Mouse (Mus musculus) kidney, embryonic 16.5 days (tissue): ENCODE data around the gene Rem2. TPM values are rescaled to one million over a fixed set of nuclear protein-coding genes. Genes with fewer than 3 reads are reported as not detected.

Experiments
- ATAC-seq: fragments of 200-750 bp; cut with Nextera tagmentation; 2 replicates; pipeline ENCODE4 v1.8.0; 2017; ENCODE audit warnings: moderate TSS enrichment; ENCODE audit not compliant: low FRiP score, low TSS enrichment
- H3K27ac ChIP-seq: fragments of 300-500 bp; sonication (generic); 2 replicates; pipeline ENCODE4 v1.5.1; 2014; ENCODE audit warnings: low read length
- H3K27me3 ChIP-seq: fragments of 300-500 bp; sonication (generic); 2 replicates; pipeline ENCODE4 v1.6.1; 2014; ENCODE audit warnings: low read length, control low read depth, mixed read lengths; ENCODE audit not compliant: insufficient read depth
- H3K36me3 ChIP-seq: fragments of 300-500 bp; sonication (generic); 2 replicates; pipeline ENCODE4 v1.6.1; 2014; ENCODE audit warnings: low read length, control low read depth, mixed read lengths; ENCODE audit not compliant: insufficient read depth
- H3K4me1 ChIP-seq: fragments of 300-500 bp; sonication (generic); 2 replicates; pipeline ENCODE4 v1.6.1; 2014; ENCODE audit warnings: low read length, control low read depth, mixed read lengths; ENCODE audit not compliant: insufficient read depth
- H3K4me2 ChIP-seq: fragments of 300-500 bp; sonication (generic); replicated peaks from 2 replicates; pipeline ENCODE4 v1.6.1; 2014; ENCODE audit warnings: low read depth, low read length
- H3K4me3 ChIP-seq: fragments of 300-500 bp; sonication (generic); 2 replicates; pipeline ENCODE4 v1.5.1; 2014; ENCODE audit warnings: mild to moderate bottlenecking, low read length
- H3K9ac ChIP-seq: fragments of 300-500 bp; sonication (generic); replicated peaks from 2 replicates; pipeline ENCODE4 v1.6.1; 2014; ENCODE audit warnings: low read length
- H3K9me3 ChIP-seq: fragments of 300-500 bp; sonication (generic); 2 replicates; pipeline ENCODE4 v1.6.1; 2016; ENCODE audit warnings: low read length, control low read depth
- WGBS: fragments of 180-500 bp; shearing (Covaris S2); extraction: QIAGEN DNeasy Blood & Tissue Kit; methylation state at CpG from one replicate; pipeline ENCODE4 v1.1.7; 2014; 5-methylcytosine and 5-hydroxymethylcytosine counted together
- polyA plus RNA-seq: library from polyadenylated mRNA; unstranded; fragments of >200 nt; fragmentation: Nextera tagmentation; extraction: Ambion mirVana; gene quantifications from 2 replicates; pipeline ENCODE4 v1.2.1, GENCODE M21; 2015

Gene Rem2
- polyA plus RNA-seq, 1 experiment from 2014 or later: 6.7 TPM

DNA sequence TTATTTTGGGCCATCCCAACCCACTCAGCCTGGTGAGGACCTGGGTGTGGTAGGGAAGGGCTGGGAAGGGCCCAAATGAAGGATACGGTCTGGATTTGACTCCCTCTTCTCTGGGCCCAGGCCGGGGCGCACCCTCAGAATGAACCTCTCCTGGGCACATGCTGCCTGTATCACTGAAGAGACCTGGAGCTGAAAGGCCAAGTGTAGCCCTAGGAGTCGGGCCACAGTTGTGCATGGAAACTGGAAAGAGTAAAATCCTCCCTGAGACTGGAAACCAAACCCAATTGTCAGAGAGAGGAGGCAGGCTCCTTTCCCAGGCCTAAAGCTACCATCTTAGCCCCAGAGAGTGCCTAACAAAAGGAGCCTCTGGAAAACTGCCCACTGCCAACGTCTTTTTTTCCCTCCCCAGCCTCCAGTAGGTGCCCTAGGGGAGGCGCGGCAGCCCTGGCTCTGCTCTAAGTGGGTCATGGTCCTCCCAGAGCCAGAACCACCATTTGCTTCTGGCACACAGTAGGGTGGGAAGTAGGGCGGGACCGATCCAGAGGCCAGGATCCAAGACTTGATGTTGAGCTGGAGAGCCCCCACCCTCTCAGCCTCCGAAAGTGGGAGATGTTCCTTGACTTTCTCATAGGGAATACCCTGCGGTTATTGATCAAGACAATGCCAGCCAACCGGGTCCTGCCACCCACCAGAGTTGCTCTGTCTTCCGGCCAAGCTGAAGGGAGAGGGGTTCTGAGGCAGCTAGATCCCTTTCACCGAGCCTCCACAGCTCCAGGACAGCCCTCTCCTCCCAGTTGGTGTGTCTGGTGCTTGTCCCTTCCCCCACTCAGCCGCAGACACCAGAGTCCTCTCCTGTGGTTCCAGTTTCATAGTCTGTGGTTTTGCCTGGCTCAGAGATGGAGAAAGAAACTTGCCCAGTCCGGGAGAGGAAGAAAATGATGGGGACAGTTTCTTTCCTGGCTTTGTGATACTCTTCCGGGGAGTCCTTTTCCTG is 42.8 kb upstream of the Rem2 start:
- ATAC-seq: peak; percentile 30; the same call in 1 of the 2 replicates
- Histone ChIP-seq H3K36me3 (peaks cover 30% of the 10 kb centered on the region), H3K9me3 (no peaks in the 10 kb centered on the region), H3K4me1 (peaks cover 37% of the 10 kb centered on the region), H3K27ac (peak overlapping the region; percentile 96), H3K4me2 (peak overlapping the region; percentile 65), H3K27me3 (no peaks in the 10 kb centered on the region), H3K4me3 (peak overlapping the region; percentile 80), H3K9ac (peak overlapping the region; percentile 97)
- 17% methylated on average over 17 of the region's 17 CpGs for WGBS

DNA sequence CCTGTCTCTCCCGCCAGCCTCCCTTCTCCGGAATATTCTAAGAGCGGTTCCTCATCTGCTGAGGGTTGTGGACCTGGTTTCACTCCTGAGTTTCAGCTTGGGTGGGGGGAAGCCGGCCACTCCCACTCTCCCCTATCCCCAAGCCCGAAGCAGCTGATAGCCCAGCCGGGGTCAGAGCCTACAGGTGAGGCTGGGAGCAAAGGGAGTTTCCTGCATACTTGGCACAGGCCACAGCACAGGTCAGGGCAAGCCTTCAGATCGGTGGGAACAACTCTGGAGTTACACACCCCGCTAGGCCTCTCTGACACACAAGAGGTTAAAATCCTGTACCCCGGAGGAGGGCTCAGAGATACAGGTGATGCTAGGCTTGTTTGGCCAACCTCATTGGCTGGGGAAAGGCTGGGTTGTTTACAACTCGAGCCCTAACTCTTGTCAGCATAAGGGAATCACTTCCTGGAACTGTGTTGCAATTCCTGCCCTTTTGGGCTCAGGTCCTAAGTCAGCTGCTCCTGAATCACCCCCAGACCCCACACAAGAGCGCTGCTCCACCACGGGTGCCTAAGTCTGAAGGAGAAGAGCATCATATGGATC is 41.9 kb upstream of the Rem2 start:
- Histone ChIP-seq H3K9ac (peak overlapping the region; percentile 97), H3K36me3 (peaks cover 36% of the 10 kb centered on the region), H3K4me3 (peak overlapping the region; percentile 80), H3K4me1 (peaks cover 37% of the 10 kb centered on the region), H3K4me2 (peak overlapping the region; percentile 65), H3K27ac (peak overlapping the region; percentile 96), H3K27me3 (no peaks in the 10 kb centered on the region), H3K9me3 (no peaks in the 10 kb centered on the region)
- 35% methylated on average over 12 of the region's 12 CpGs for WGBS
- ATAC-seq: no peak

DNA sequence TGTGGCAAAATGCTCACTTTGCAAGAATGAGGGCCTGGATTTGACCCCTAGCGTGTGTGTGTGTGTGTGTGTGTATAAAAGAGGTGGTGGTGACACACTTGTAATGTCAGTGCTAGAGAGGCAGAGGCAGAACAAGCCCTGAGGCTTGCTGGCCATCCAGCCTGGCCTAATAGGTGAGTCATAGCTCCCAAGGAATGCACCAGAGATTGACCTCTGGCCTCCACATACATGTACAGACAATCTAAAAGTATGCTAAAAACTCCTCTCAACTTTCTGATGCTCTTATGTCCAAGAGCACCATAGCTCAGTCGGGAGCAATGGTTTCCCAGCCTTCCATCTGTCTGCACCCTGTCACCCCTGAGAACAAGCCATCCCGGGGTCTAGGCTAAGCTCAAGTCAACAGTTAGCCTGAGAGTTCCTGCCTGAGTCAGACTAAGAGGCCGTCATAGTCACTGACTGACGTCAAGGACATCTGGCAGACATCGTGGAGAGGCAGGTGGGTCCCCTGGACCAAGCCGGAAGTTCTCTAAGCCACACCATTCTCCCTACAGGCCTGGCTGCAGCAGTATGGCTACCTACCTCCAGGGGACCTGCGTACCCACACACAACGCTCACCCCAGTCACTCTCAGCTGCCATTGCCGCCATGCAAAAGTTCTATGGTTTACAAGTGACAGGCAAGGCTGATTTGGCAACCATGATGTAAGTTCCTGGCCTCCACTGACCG is 40.5 kb upstream of the Rem2 start:
- Histone ChIP-seq H3K4me3 (no peak overlapping the region), H3K4me1 (peaks cover 23% of the 10 kb centered on the region), H3K27me3 (no peaks in the 10 kb centered on the region), H3K27ac (no peak overlapping the region), H3K36me3 (peaks cover 43% of the 10 kb centered on the region), H3K9me3 (no peaks in the 10 kb centered on the region), H3K9ac (no peak overlapping the region), H3K4me2 (no peak overlapping the region)
- no peak for ATAC-seq
- 83% methylated on average over 11 of the region's 11 CpGs for WGBS

DNA sequence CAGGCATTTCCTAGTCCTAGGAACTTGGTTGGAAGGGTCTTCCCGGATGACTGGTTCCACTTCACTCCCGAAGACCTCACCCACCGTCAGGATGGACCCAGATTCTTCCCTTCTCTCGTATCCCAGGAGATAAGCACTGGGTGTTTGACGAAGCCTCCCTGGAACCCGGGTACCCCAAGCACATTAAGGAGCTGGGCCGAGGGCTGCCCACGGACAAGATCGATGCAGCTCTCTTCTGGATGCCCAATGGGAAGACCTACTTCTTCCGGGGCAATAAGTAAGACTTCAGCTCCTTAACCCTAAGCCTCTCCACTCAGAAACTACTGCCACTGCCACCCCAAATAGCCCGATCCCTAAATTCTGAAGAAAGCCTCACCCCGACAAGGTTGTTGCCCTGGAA is 36.7 kb upstream of the Rem2 start:
- Histone ChIP-seq H3K4me2 (no peak overlapping the region), H3K36me3 (peaks cover 53% of the 10 kb centered on the region)
- 88% methylated on average over 12 of the region's 12 CpGs for WGBS

DNA sequence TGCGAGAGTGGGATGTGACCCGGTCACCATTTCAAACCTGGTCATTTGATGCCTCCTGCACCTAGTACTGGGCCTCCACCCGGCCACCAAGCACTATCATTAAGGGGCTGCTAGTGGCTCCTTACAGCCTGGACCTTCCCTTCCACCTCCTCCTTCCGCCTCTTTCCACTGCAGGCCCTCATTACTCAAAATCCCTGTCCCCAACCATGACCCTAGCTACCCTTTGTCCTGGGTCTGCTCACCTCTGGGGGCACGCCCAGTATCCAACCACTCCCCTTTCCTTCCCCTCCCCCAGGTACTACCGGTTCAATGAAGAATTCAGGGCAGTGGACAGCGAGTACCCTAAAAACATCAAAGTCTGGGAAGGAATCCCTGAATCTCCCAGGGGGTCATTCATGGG is 36.3 kb upstream of the Rem2 start:
- H3K27me3 ChIP-seq: no peaks in the 10 kb centered on the region
- no peak overlapping the region for H3K27ac ChIP-seq
- no peak overlapping the region for H3K4me3 ChIP-seq
- H3K4me2 ChIP-seq: no peak overlapping the region
- no peak overlapping the region for H3K9ac ChIP-seq
- WGBS: 53% methylated on average over 7 of the region's 7 CpGs
- no peak for ATAC-seq
- no peaks in the 10 kb centered on the region for H3K9me3 ChIP-seq
- H3K36me3 ChIP-seq: peaks cover 53% of the 10 kb centered on the region
- H3K4me1 ChIP-seq: peaks cover 11% of the 10 kb centered on the region; the same call in 1 of the 2 replicates

More for the DNA sequence above, 36.7 kb upstream of the Rem2 start:
- H3K9me3 ChIP-seq: no peaks in the 10 kb centered on the region
- no peaks in the 10 kb centered on the region for H3K27me3 ChIP-seq
- ATAC-seq: no peak
- H3K27ac ChIP-seq: no peak overlapping the region
- no peak overlapping the region for H3K4me3 ChIP-seq
- H3K4me1 ChIP-seq: peaks cover 15% of the 10 kb centered on the region
- H3K9ac ChIP-seq: no peak overlapping the region

DNA sequence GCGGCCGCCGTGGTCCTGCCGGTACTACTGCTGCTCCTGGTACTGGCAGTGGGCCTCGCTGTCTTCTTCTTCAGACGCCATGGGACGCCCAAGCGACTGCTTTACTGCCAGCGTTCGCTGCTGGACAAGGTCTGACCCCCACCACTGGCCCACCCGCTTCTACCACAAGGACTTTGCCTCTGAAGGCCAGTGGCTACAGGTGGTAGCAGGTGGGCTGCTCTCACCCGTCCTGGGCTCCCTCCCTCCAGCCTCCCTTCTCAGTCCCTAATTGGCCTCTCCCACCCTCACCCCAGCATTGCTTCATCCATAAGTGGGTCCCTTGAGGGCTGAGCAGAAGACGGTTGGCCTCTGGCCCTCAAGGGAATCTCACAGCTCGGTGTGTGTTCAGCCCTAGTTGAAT is 35.4 kb upstream of the Rem2 start:
- Histone ChIP-seq H3K36me3 (peaks cover 50% of the 10 kb centered on the region), H3K9ac (no peak overlapping the region), H3K9me3 (no peaks in the 10 kb centered on the region), H3K4me2 (no peak overlapping the region), H3K4me3 (no peak overlapping the region), H3K4me1 (0 out of 2 replicates have a peak, but pooled peaks cover 9% of the 10 kb centered on the region), H3K27ac (no peak overlapping the region), H3K27me3 (no peaks in the 10 kb centered on the region)
- ATAC-seq: no peak
- WGBS: 90% methylated on average over 14 of the region's 14 CpGs

DNA sequence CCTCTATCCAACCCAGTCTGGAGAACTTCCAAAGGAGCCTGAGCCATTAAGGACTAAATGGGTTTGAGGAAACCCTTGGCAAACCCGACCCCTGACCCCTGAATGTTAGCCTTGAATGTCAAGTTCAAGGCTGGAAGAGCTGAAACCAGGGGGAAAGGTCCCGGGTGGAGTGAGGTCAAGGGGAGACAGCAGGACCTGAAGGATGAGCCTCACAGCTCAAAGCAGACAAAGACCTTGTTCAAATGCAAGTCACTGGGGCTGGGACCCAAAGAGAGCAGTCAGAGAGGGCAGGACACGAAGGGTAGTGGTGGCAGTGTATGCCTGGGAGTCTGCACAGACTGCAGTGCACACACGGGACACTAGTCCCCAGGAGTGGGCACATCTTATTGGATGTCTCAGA is 34.5 kb upstream of the Rem2 start:
- no peak overlapping the region for H3K4me2 ChIP-seq
- H3K27me3 ChIP-seq: no peaks in the 10 kb centered on the region

DNA sequence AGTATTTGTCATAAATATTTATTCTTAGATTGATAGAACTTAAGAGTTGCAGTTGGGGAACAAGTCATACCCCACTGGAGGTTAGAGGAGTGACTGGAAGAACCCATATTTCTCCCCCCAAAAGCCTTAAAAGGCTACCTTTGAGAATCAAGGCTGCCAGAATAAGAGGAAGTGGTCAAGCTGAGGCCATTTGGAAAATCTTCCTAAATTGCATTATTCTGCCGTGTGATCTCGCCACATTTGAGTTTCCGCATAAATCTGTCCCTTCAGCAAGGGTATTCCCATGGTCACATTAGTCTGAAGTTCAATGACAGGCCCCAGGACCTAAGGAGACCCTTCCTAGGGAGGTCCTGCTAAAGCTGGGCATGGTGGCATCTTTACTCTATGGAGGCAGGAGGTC is 33.4 kb upstream of the Rem2 start:
- H3K27me3 ChIP-seq: no peaks in the 10 kb centered on the region
- ATAC-seq: no peak
- no peak overlapping the region for H3K9ac ChIP-seq
- peaks cover 35% of the 10 kb centered on the region for H3K36me3 ChIP-seq
- H3K9me3 ChIP-seq: no peaks in the 10 kb centered on the region
- no peak overlapping the region for H3K4me2 ChIP-seq
- 79% methylated on average over 3 of the region's 3 CpGs for WGBS
- H3K4me1 ChIP-seq: 0 out of 2 replicates have a peak, but pooled peaks cover 9% of the 10 kb centered on the region
- H3K27ac ChIP-seq: no peak overlapping the region
- no peak overlapping the region for H3K4me3 ChIP-seq

More for the DNA sequence above, 34.5 kb upstream of the Rem2 start:
- Histone ChIP-seq H3K36me3 (peaks cover 47% of the 10 kb centered on the region), H3K4me1 (0 out of 2 replicates have a peak, but pooled peaks cover 9% of the 10 kb centered on the region), H3K9me3 (no peaks in the 10 kb centered on the region), H3K9ac (no peak overlapping the region; the same call in 1 of the 2 replicates), H3K27ac (no peak overlapping the region), H3K4me3 (no peak overlapping the region)
- WGBS: 77% methylated on average over 4 of the region's 4 CpGs
- ATAC-seq: no peak

DNA sequence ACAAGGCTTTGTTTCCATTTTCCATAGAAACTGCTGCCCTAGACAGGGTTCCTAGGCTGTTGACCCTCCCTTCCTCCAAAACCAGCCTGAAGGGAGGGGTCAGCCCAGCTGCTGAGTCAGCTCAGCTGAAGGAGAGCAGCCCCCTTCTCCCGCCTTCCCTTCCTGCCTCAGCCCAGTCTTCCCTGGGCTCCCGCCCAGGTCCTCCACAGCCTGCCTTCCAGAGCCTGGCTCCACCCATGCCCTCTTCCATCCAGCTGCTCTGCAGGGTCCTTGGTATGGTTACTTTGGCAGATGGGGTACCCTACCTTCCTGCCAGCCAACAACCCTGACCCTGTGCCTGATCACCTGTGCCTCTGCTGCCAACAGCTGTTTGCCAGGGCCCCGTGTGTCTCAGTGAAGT is 32.7 kb upstream of the Rem2 start:
- peaks cover 31% of the 10 kb centered on the region for H3K36me3 ChIP-seq
- no peaks in the 10 kb centered on the region for H3K9me3 ChIP-seq
- H3K27me3 ChIP-seq: no peaks in the 10 kb centered on the region
- 0 out of 2 replicates have a peak, but pooled peaks cover 9% of the 10 kb centered on the region for H3K4me1 ChIP-seq
- ATAC-seq: peak; percentile 79
- 0 out of 2 replicates have a peak overlapping the region, but pooled peaks have one; percentile 49 for H3K27ac ChIP-seq
- no peak overlapping the region for H3K9ac ChIP-seq
- WGBS: 32% methylated on average over 3 of the region's 3 CpGs
- H3K4me2 ChIP-seq: no peak overlapping the region
- H3K4me3 ChIP-seq: no peak overlapping the region
